Mouse (Mus musculus) activated CD4-positive, CD25-positive, alpha-beta regulatory T cell, adult 4 months (primary cell): Measurements from ENCODE around the gene Rab14. TPM values are rescaled to one million over a fixed set of nuclear protein-coding genes. Genes with fewer than 3 reads are reported as not detected.

Experiments
- ATAC-seq: one replicate; pipeline ENCODE4 v1.8.0; 2017
- polyA plus RNA-seq, 2 experiments: library from polyadenylated mRNA; unstranded; fragments of 100-300 nt; shearing (Covaris generic); gene quantifications; one replicate each; pipeline ENCODE4 v1.2.1; 2017

The Rab14 gene
- polyA plus RNA-seq, 2 experiments from 2014 or later = 90.7 to 129 TPM

DNA sequence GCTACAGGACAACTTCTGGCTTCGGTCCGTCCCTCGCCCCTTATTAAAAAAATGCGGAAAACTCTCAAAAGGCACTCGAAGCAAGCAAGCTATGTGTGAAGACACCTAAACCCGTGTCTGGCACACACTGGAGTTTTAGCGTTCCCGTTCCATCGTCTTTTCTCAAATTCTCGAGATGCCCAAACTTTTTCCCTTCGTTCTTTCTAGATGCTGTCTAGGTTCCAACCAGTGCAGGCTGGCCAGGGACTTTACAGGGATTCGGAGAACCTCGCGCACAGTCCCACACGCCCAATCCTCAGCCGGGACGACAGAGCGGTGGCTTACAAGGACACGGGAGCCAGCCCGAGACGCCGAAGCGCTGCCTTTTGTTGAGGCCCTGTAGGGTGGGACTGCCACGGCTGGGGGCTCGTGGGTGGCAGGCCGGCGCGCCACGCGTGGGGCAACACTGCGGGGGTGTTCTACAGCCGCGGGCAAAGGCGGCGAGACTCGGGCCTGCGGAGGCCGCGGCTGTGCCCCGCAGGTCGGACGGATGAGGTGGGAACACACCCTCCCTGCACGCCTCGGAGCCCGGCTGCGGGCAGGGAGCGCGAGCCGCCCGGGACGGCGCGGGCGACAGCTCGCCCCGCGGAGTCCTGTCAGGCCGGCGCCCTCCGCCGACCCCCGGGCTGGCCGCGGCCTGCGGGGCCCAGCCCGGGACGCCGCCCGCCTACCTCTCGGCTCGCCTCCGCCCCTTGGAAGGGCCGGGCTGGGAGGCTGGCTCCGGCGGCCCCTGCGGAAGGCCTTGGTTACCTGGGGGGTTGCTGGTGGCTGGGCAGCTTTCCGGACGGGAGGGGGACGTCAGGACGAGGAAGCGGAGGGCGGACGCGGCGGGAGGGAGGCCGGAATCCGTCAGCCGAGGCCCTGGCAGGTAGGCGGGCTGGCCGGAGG lies 686 bp downstream of the Rab14 start:
- ATAC-seq = peak; percentile 38

DNA sequence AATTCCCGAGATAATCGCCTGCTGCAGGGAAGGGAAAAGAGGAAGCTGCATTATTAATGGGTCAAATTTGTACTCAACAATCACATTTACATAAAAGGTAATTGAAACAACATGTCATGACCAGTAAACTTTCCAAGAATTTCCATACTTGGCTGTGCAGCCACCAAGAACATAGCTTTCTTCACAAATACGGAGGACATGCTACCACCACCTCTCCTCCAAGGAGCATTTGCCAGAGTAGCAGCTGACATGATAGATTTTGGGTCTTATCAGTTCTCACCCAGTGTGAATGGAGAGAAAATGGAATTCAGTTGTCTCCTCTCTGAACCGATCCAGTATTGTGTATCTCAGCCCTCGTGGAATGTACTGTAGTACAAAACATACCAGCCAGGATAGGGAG lies 1.4 kb downstream of the Rab14 start:
- ATAC-seq = no peak

DNA sequence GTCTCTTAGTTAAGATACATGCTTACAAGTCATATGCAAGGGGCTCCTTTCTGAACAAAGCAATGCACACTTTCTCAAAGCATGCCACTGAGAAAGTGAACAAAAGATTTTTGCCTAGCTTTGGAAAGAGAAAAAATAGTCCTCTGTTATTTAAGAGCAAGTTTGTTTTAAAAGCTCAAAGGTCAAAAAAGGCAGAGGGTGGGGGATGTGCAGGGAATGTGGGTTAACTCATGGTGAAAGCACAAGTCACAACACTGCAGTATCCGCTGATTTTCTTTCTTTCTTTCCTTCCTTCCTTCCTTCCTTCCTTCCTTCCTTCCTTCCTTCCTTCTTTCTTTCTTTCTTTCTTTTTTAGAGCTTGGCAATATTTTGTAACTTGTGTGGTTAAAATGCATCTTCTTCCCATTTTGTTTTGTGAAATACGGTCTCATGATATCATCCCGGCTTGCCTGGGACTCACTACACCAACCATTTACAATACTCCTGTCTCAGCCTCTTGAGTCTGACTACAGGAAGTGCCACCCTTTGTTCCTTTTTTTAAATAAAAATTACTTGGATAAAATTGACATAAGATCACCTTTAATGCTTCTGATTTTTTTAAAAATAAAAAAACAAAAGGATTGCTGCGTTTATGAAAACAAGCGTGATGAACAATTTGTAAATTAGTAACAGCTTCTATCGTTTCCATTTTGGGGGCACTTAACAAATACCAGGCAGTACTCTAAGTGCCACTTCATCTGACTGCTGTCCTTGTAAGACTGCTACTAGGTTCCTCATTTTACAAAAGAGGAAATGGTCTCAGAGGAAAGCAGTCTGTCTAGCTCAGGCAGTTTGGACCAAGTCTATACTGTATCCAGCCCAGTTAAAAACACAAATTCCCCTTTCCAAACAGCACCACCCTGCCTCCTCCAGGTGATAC lies 5.0 kb downstream of the Rab14 start:
- ATAC-seq = no peak

GRCm38 (mm10) chr2:35193976-35194375 lies 6.9 kb downstream of the Rab14 start:
- no peak for ATAC-seq

DNA sequence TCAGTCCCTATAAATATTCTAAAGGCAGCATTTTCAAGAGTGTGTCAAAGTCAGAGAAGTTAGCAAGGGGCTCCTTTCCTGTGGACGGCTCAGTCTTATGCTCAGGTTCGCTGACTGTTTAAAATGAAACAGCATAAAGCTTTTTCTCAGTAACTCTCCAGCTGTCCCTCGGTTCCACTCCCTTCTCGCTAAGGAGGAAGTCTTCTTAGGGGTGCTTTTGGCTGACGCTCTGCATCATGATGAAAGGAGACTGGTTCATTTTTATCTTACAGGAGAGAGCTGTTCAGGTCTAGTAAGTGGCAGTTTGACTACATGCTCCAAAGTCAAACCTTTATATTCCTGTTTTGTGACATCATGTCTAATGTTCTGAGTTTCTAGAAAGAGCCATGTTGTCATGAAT lies 12.0 kb downstream of the Rab14 start:
- ATAC-seq = no peak

GRCm38 (mm10) chr2:35183115-35183673 lies 17.7 kb downstream of the Rab14 start:
- ATAC-seq = no peak

GRCm38 (mm10) chr2:35178153-35178552 lies 22.8 kb downstream of the Rab14 start:
- no peak for ATAC-seq

DNA sequence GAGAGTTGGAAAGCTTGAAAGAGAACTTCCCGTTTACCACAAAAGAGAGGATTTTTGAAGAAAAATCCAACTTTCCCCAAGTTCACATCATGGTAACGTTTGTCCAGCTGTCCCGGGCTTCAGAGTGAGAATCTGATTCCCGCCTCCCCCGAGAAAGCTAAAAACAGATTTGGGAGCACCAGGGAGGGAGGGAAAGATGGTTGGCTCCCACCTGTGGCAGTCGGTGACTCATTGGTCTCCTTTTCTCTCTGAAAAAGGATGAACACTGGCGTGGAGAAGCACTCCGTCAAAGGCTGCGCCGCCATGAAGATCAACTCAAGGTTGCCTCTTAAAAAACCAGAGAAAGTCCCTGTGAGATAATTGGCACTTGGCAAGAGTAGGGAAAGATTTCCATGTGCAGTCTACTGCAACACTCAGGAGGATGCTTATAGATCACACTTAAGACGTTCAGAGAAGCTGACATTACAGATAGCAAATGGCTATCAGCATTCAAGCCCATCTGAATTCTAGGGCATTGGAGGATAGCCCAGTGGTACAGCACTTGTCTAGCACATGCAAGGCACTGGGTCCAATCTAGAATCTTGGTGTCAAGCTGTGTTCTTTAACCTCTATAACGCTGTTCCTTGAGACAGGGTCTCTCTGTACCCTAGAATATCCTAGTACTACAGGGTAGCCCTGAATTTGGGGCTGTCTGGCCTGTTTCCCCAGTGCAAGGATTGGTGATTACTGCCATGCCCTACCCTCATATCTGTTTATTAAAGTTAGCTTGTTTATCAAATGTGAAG lies 25.4 kb downstream of the Rab14 start:
- ATAC-seq = no peak

DNA sequence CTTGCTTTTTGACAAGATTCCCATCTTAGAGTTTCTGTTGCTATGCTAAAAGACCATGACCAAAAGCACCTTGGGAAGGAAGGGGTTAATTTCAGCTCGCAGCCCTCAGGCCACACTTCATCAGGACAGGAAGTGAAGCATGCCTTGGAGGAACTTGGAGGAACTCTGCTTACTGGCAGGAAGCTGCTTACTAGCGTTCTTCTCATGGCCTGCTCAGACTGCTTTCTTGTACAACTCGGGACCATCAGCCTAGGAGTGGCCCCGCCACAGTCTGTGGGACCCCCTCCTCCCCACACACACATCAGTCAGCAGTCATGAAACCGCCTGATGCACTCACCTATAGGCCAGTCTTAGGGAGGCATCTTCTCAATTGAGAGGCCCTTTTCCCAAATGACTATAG lies 26.8 kb downstream of the Rab14 start:
- no peak for ATAC-seq

GRCm38 (mm10) chr2:35173666-35174065 lies 27.3 kb downstream of the Rab14 start:
- ATAC-seq = no peak

DNA sequence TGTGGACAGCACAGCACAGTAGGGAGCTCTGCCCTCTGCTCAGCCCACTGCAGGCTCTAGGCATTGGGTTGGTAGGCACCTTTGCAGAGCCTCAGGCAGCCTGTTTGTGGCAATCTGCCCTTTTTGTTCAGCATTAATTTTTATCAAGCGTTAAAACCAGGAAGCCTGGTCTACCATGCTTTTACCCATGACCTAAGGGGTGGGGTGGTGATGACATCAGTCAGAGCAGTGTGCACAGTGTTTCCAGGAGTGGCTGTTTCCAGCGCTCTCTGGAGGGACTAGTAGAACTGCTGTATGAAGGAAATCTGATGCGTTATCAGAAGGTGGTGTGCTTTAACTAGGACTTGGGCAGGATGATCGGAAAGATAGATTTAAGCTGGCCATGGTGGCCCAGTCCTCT lies 28.7 kb downstream of the Rab14 start:
- ATAC-seq = no peak

DNA sequence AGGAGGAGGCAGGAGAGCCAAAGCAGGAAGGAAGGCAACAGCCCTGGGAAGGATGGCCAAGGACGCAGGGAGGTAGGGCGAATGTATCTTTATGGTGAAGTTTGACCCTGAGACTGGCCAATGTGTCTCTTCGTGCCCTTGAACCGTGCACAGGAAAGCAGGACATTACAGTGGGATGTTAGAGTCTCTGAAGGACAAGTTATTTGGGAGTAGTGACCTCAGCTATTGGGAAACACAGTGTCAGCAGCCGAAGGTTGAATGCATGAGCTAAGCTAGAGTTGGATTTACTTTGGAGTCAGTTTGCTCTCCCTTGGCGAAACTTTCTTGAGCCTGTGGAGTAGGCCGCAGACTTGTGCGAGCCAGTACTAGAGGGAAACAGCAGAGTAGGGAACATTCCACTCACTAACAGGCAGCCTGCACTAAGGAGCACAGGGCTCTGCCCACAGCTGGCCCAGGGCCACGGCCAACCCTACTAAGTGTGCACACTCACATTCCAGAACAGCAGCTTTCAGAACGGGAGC lies 29.5 kb downstream of the Rab14 start:
- ATAC-seq = no peak

DNA sequence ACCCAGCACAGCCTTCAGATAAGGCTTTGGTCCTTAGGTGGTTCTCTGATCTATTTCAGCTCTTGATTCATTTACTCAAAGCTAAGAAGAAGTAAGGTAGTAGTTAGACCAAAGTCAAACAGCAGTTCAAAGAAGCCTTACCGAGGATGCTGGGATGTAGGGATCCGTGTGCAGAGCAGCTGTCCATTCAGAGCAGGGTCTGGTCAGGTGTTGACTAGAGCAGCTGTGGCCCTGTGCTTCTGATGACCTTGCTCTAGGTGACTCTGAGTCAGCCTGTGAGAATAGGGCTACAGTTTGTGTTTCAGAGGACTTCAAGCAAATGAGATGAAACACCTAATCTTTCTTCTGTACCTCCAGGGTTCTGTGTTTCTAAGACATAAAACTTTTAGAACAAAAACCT lies 31.5 kb downstream of the Rab14 start:
- no peak for ATAC-seq

DNA sequence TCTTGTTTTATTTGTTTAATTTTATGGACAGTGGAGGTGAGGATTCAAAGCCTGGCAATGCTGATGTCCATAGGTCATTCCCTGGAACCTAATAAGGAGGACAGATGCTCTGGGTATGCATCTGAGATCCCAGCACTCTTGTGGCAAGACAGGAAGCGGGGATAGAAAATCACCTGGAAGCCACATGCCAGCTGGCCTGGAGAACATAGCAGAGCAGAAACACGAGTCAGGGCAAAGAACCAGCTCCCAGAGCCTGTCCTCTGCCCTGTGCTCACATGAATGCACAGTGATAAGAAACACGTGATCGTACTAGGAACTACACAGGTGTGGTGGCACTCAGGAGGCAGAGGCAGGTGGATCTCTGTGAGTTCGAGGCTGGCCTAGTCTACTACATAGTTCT lies 34.1 kb downstream of the Rab14 start:
- no peak for ATAC-seq

DNA sequence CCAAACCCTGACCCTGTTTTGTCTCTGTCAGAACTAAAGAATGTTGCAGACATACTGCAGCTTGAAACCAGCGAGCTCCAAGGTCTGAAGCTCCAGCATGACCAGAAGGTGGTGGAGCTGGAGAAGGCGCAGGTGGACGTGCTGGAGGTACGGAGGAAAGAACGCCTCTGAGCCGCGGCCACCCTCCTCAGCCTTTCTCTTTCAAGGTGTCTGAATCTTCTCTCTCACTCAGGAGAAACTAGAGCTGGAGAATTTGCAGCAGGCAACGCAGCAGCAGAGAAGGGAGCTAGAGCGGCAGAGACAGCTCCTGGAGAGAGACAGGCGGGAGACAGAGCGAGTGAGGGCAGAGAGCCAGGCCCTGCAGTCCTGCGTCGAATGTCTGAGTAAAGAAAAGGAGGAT lies 35.5 kb downstream of the Rab14 start:
- no peak for ATAC-seq

DNA sequence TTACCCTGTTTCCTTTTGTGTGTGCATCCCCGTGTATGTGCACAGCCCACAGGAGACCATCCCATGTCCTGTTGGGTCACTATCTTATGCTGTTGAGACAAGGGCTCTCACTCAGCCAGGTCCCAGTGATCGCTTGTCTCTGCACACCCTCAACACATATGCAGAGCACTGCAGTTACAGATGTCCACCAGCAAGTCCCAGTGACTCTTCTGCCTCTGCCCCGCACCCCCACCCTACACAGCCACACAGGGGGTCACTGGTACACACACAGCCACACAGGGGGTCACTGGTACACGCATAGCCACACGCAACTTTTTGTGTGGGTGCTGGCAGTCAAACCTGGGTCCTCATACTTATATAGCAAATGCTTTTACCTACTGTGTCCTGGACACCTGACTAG lies 37.5 kb downstream of the Rab14 start:
- ATAC-seq = no peak

DNA sequence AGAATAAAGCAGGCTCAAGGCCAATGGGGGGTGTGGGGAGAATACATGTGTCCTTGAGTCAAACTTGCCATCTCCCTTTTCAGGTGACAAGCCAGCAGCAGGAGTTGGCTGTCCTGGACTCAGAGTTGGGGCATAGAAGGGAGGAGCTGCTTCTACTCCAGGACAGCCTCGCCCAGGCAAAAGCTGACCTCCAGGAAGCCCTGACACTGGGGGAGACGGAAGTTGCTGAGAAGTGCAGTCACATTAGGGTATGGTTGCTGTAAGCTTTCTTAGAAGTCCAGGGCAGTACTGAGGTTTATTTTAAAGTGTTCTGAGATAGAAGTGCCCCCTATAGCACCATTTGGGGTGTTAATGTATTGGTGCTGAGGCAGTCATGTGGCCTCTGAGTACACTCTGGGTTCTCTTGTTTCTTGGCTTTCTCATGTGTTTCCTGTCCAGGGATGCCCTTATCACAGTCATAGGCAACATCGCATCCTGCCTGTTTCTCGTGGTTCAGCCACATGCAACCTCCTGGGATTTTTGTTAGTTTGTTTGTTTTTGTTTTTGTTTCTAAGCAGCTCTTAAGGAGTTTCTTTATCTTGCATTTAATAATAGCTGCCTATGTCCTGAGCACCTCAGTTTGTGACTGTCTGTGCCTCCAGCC lies 39.0 kb downstream of the Rab14 start:
- no peak for ATAC-seq

DNA sequence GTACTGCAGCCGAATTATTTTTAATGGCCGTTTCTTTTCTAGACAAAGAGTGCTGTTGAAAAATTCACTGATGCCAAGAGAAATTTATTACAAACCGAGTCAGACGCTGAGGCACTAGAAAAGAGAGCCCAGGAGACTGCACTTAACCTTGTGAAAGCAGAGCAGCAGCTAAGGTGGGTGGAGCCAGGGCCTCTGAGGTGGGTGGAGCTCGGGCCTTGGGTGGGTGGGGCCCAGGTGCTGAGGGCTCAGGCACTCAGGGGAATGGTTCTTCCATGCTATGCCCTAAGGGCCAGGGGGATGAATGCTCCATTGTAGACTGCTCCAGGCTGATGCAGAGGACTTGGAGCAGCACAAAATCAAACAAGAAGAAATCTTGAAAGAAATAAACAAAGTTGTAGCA lies 40.7 kb downstream of the Rab14 start:
- ATAC-seq = no peak

DNA sequence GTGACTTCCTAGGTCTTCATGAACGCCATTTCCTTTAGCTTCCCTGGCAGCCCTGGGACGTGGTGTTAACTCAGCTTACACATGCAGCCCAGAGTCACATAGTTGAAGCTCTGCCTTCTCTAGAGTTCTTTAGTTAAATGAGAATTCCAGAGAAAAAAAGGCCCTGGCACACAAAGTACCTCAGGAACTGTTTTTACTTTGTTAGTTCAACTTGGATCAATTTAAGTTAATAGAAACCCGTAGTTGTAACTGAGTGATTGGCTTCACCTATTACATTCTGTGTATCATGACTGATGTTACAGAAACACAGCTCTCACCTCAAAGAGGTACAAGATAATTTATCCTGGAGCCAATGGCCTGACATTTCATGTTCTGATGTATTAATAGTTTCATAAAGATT lies 42.6 kb downstream of the Rab14 start:
- no peak for ATAC-seq

DNA sequence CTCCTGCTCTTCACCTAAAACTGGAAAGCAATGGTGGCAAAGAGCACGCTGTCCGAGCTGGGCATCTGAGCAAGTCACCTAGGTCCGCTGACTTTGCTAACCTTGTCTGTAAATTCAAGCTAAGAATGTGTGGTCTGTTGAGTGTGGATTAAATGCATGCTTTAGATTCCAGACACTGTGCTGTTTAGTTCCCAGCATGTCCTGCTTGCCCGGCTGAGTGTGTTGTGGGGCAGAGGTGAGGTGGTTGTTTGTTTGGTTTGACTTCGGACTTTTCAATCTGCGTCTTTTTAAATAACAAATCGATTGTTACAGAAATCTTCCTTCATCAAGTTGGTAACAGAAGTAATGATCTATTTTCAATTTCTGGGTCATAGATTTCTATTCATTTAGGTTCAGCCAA lies 43.1 kb downstream of the Rab14 start:
- no peak for ATAC-seq

GRCm38 (mm10) chr2:35156985-35157384 lies 43.9 kb downstream of the Rab14 start:
- no peak for ATAC-seq
